Mouse (Mus musculus) neutrophil, adult 5-6 weeks (primary cell): ENCODE data around the gene Lep. TPM values are rescaled to one million over a fixed set of nuclear protein-coding genes. Genes with fewer than 3 reads are reported as not detected.

Source experiments
- ATAC-seq: fragments of 151-379, 151-347 bp; 2 replicates; pipeline ENCODE4 v1.8.0; 2017; ENCODE audit warnings: mild to moderate bottlenecking, moderate TSS enrichment; ENCODE audit not compliant: insufficient number of reproducible peaks, poor library complexity, low FRiP score, severe bottlenecking; ENCODE audit errors: extremely low read depth
- total RNA-seq: library from RNA; stranded (forward); fragments of 200-1000 nt; gene quantifications from 2 replicates; pipeline ENCODE4 v1.2.3, GENCODE M21; 2017

The Lep gene
- not detected in 2 replicates for total RNA-seq

DNA sequence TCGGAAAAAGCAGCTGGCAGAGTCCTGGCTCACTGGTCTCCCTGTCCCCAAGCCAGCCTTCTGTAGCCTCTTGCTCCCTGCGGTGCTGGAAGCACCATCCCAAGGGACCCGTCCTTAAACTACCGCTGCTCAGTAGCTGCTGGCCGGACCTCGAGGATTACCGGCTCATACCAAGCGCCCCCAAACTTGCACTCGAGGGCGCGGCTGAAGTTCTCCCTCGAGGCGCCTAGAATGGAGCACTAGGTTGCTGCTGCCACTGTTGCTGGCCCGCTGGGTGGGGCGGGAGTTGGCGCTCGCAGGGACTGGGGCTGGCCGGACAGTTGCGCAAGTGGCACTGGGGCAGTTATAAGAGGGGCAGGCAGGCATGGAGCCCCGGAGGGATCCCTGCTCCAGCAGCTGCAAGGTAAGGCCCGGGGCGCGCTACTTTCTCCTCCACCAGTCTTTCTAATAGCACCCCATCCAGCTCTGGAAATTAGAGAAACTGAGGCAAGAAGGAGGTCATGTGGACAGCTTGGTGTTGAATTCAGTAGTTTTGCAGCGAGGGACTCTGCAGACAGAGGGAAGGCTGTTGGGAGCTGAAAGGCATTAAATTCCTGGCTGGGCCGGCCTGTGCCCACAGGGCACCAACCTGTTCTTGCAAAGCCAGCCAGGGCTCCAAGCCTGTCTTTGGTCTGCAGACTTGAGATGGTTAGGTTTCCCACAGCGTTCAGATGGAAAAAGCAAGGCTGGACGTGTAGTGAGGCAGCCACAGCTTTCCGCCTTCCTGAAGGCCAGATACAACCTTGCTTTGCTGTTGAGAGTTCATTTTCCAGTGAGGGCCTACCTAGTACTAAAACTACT, at the start of gene Lep:
TSS of gene Lep (plus strand) at position 375 of the 840 bp plus-strand sequence.
- ATAC-seq, result no peak

DNA sequence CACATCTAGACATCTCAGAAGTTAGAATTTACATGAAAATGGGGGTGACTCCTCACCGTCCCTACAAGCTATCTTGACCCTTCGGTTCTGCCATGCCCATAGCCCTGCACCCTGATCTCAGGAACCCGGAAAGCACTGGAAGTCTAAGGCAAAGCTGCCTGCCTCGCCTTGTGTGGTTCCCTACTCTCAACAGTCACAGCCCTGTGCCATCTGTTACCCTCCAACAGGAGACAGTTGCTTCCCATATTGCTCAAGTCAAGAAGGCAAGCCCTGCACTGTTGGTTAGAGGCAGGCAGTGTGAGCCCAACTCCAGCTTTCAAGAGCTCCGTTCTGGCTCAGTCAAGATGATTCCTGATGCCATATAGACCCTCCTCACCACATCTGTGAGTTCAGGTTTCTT, 48.4 kb upstream of the Lep start:
- ATAC-seq, result no peak

DNA sequence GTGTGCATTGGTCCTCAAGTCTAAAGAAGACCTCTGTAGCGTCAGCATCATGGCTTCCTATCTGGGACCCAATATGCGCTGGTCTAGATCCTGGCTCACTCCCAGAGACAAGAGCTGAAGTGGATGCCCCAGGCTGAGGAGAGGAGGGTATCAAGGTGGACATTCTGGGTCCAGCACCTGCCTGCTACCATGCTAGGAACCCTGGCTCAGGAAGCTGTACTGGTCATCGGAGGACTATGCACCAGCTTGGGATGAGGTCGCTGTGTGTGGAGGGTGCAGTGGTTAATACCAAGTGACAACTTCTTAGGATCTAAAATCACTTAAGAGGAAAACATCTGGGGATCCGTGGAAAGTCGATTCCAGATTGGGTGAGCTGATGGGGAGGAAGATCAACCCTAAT, 46.8 kb upstream of the Lep start:
- no peak for ATAC-seq

DNA sequence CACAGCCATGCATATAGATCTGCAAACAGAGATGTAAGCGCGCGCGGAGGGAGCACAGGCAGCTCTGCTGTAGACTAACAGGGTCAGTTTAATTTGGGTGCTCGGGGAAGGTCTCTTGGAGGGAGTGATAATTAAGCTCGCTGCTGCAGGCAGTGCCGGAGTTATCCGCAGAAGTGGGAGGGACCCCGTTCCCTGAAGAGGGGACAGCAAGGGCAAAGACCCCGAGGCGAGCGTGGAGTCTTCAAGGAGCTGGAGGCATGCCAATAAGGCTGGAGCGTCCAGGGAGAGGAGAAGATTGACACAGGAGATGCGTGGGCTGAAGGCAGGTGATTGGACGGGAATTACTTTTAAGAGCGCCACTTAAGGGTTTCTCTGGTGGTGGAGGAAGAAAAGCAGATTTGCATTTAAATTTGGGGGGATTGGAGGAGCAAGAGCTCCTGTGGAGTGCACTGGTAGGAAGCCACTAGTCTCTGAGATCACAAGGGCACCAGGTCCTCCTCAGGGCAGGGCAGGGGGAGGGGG, 43.1 kb upstream of the Lep start:
- ATAC-seq, result no peak

DNA sequence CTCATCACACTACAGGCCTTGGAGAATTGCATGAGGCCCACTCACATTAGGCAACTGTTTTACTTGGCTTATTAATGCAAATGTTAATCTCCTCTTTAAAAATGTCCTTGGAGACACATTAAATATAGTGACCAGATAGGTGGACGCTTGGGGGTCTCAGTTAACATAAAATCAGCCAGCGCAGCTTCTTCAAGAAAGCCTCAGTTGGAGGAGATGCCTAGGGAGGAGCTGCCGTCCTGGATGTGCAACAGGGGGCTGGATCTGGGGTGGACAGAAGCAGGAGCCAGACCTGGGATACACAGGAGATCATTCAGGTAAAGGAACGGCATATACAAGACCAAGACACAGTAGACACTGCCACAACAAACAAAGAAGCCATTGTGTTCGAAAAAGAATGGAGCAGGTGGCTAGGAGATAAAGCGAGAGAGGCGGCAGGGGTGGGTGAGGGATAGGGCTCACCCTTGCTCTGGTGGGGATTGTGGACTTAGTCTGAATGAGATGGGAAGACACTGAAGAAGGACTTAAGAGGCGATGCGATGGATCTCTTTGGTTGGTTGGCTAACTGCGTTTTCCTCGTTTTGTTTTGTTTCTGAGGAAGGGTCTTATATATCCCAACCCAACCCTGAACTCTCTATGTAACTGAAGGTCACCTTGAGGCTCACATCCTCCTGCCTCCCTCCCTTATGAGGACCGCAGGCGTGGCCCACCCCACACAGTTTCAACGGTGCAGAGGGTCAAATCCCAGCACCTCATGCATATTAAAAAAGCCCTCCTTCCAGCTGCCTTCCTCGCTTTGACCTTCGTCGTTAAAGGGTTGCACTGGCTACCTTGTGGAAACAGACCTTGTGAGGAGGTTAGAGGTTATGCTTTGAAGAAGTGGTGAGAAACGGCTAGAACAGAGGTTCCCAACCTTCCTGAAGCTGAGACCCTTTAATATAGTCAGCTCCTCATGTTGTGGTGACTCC, 40.0 kb upstream of the Lep start:
- no peak for ATAC-seq

DNA sequence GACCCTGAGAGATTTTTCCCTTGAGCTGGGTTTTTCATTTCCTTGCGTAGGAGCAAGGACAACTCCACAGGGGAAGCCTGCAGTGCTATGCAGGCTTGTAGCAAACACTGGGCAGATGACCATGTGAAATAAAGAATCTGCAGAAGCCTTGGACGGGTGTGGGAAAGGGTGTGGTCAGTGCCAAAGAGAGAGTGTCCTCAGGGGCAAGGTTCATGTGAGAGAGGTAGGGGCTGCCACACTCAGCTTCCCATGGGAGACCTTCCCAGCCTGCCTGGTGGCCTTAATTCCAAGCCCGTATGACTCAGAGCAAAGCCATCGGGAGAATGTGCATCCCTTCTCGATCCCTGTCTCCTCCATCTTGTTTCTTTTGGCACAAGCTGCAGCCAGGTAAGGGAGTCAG, 39.1 kb upstream of the Lep start:
- ATAC-seq, result no peak

DNA sequence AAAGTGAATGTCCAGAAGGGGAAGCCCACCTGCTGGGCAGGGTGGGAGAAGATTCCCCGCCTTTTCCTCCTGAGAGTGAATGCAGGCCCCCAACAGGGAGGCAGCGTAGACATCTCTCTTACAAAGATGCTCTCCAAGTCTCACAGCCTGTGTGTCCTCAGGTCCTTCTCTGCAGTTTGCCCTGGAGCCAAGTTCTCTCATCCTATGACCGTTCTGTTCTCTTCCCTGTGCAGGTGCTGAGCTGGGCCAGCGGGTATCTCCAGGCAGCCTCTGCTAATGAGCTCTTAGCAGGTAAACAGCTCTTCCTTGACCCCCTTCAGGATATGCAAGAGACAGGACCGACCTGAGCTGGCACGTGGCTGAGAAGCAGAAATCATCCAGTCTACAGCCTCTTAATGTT, 38.5 kb upstream of the Lep start:
- no peak for ATAC-seq

DNA sequence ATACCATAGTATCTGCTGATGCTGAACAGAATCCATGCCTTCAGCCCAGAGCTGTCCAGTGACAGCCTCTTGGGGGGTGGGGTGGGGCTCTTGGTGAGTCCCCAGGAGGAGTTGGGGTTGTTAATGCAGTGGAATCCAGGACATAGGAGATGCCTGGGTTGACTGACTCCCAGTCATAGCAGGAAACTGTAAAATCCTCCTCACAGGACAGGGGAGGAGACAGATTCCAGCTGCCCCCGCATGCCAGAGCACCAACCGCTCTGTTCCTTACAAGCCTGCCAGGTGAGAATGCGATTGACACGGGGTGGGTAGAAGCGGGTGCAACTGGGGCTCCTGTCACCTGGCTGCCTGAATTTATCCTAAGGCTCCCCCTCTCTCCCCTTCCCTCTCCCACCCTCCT, 37.9 kb upstream of the Lep start:
- ATAC-seq, result no peak

DNA sequence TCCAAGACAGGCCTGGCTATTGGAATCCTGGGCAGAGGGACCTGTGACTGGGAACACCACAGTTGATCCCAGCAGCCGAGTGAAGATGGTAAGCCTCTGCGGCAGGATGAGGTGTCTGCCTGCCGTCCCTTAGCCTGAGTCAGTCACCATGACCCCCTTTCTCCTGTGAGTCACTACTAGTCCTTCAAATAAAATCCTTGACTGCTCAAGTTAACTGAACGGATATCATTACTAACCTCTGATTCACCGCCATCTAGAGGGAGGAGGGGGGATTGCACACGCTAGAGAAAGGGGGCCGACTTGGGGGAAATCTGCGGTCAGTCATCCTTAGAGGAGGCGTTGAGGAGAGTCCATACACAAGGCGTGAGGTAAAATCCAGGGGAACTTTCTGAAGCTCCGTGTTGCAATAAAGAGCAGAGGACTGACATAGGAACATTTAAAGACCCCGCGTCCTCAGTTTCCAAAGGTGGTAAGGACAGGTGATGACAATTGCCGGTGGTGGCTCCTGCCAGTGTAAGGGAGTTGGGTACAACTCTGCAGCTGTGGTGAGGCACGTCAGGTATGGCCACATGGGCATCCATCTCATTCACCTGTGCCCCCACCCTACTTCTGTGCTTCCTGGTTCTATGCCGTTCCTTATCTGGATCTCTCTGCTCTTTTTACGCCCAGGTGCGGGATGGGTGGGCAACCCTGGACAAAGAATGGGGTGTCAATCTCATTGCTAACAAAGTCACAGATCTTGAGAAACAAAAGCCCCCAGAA, 36.6 kb upstream of the Lep start:
- ATAC-seq, result no peak

DNA sequence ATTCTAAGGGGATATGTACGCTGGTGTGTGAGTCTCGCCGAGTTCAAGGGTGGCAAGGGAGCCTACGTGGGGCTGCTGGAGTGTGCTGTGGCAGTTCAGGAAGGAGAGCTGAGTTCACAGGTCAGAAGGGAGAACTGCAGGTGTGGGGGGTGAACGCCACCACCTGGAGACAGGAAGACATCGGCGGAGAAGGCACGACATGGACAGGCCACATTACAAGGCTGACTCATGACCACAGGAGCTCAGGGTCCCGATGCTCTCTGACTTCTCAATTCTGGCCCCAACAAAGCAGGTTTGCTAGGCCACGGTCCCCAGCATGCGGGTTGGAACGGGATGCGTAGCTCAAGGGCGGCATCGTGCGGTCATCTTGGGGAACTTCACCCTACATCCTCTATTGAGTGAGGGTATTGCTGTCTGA, 36.0 kb upstream of the Lep start:
- ATAC-seq, result peak; percentile 65

DNA sequence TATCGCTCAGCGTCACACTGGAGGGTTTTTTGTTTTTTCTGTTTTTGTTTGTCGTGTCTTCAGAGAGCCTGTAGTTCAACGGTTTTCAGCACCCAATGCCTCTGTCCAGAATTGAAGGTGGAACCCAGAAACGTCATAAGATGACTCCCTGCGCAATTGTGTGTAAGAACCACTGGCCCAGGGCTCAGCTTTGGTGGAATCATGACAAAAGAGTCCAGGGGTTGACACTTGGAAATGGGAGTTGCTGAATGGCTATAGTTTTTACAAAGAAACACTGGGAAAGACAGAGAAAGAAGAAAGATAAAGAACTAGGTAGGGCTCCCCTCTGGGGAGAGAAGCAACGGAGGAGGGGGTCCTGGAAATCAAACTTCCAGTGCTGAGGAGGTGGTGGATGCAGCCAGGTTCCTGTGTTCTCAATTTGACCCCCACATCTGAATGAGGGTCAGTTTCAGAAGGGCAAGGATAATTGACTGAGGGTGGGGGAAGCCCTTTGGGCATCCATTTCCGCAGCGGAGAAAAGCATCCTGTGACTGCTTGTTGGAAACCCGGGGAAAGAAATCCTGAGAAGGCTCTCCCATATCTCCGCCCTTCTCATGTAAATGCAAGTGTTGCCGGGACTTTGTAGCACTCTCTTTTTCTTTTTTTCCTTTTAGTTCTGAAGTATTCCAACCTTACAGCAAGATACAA, 34.1 kb upstream of the Lep start:
- ATAC-seq, result no peak

DNA sequence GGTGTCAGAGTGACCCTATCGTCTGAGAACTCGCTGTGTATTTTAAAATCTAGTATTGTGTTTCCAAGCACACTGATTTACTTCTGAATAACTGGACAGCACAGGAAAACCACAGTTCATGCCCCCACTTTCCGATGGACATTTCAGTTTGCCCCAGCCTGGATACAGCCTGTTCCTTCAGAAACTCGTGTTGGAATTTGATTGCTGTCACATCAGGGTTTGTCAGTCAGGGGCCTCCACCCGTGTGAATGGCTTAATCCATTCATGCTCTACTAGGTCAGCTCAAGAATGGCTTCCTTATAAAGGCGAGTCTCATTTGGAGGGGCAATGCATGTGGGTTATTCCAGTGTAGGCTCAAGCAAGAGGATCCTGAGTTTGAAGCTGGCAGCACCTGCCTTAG, 33.3 kb upstream of the Lep start:
- no peak for ATAC-seq

DNA sequence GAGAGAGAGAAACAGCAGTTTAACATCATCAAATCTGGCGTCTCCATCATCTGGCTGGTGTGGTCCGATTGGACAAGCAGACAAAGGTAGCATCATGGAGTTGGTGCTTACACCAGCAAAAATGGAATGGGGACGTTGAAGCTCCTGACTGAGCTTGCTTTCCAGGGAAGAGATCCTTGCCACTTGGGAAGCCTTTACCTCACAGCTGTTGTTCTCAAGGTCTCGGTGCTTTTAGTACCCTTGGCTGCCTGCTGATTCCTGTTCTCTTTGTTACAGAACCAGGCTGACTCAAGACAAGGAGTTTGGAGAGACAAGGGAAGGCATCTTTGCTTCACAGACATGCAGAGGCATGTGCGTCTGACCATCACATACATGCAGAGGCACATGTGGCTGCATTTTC, 31.9 kb upstream of the Lep start:
- no peak for ATAC-seq

DNA sequence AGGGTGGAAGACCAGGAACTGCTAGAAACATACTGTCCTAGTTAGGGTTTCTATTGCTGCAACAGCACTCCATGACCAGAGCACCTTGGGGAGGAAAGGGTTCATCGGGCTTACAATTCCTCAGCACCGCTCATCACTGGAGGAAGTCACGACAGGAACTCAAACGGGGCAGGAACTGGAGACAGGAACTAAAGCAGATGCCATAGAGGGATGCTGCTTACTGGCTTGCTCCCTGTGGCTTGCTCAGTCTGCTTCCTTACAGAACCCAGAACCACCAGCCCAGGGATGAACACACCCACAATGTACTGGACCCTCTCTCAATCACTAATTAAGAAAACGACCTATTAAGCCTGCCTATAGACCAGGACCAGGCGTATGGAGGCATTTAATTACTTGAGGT, 30.5 kb upstream of the Lep start:
- ATAC-seq, result no peak

DNA sequence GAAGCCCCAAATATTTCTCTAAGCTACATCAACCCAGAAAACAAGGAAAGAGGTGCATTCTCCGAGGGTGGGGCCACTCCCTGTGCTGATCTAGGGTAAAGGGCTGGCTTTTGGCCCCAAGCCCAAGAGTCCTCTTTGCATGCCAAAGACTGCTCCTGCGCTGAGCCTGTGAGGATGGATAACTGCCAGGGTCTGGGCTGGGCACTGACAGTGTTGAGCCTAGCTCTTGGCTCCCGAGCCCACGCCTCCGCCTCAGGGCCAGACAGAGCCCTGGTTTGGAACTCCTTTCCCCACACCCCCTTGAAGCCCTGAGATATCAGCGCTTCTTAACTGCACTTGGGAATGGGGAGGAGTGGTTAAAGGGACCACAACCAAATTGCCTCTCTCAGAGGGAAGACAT, 28.8 kb upstream of the Lep start:
- ATAC-seq, result no peak

DNA sequence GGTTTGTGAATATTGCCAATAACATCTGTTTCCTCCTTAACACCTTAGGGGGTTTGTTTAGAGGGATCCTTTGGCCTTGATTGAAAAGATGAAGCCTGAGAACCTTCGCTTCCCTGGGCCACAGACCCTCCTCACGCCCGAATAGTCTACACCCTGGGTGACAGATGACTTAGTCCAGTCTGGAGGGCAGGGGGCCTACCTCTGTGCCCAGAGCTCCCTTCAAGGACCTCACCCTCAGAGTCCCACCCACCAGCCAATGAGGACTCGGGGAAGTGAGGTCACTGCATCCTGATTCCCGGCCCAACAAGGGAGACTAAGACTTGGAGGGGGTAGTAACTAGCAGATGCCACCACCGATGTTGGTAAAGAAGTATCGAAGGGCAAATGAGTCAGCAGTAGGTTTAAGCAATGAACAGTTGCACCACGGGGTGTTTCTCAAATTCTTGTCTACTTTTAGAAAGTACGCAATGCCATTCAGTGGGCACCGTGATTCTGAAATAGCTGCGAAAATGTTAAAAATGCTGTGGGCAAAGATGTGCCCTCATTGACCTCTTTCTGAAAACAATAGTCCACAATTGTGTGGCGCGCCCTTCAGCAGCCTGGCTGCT, 28.2 kb upstream of the Lep start:
- ATAC-seq, result no peak

DNA sequence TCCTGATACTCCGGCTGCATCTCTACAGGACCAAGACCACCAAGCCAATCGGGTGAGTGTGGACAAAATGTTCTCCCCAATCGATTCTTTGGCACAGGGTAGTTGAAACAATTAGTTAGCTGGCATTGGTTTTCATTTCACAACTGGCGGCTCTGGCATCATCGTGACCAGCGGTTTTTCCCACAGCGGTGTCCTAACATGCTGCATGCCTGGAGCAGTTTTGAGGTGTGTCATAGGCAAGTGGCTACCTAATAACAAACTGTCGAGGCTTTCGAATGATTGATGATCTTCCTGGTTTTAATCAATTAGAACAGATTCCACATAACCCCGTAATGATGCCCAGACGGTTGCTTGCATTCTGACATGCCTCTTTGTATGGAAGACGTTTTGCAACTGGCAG, 27.6 kb upstream of the Lep start:
- ATAC-seq, result no peak

DNA sequence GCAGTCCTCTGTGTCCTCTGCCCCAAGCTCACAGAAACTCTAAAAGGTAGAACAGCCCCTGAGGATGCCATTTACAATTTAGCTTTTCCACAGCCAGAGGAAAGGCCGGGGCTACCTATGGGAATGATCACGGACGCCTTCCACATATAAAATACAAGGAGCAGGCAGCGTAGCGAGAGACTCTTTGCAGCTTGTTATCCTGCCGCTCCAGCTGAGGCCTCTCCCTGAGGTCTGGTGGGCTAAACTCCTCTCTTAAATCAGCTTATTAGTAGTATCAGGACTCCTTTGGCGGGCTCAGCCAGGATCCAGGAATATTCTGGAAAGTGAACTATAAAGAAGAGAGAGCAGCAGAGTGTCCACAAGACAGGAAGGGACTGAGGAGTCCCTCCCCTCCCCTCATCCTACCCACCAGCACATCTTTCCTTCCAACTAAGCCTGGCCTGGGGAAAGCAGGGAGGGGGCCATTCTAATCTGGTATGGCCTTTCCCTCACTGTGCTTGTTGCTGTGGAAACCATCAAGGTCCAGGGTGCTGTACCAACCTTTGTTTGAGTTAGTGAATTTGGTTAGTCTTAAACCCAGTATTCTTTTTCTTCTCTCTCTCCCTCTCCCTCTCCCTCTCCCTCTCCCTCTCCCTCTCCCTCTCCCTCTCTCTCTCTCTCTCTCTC, 25.9 kb upstream of the Lep start:
- no peak for ATAC-seq
